Mouse (Mus musculus): ENCODE data around the gene Clip2.

GRCm38 (mm10) chr5:134521131-134521530 is 31.1 kb downstream of the Clip2 start:
- TF ChIP-seq CTCF (IDR thresholded peaks at IDR 0.05; ENCODE audit: low read depth) (no peak), EP300 (optimal IDR thresholded peaks at IDR 0.05) (no peak)

All from stomach, postnatal 0 days (tissue).